Mouse (Mus musculus) megakaryocyte progenitor cell, adult 5-6 weeks (primary cell): ENCODE measurements at regions not wholly inside any gene's neighbourhood (a gene's known extent, or its start where the extent isn't known, plus 50 kb on each side); places are given as distances from the start of the nearest gene placed in this dataset.

Source experiments
- ATAC-seq: replicated peaks from 2 replicates; pipeline ENCODE4 v1.8.0; 2016; ENCODE audit warnings: mild to moderate bottlenecking, moderate TSS enrichment, inconsistent platforms; ENCODE audit not compliant: poor library complexity

GRCm38 (mm10) chr19:37492572-37492971 lies 57.6 kb upstream of the Exoc6 start:
- ATAC-seq: no peak

DNA sequence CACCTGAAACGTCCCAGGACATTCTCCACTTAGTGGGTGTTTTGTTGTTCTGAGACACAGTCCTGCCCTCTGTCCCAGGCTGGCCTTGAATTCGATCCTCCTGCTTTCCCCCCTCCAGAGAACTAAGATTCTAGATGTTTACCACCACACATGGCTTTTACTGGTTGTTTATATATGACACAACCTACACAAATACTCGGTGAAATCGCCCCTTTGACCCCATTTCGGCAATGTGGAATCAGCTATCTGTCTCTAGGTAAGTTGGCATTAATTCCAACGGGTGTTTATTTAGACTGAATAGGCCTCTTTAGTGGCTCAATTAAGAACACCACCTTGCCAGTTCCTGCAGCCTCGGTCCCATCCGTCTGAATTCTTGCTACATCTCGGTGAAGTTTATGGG lies 56.8 kb upstream of the Exoc6 start:
- ATAC-seq: no peak

DNA sequence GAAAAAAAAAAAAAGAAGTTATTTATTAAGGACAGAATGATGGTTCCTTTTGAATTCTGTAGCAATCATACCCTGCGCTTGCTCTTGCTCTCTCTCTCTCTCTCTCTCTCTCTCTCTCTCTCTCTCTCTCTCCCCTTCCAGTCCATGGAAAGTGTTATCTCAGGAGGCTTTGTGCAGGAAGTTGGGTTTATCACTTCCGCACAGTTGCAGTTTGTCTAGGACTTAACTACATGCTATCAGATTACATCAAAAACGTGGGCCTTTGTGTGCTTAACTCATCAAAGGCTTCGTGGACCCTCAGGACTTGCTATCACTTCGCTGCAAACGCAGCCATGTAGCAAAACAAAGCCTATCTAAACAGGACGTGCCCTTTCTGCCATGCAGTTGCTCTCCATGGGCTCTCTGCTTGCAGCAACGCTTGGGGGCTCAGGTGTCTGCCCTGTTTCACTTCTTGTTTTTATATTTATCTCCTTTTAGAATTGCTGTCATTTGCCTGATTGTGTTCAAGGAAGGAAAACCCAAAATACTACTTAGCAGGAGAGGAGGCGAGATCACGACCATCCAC lies 56.2 kb upstream of the Exoc6 start:
- ATAC-seq: peak; percentile 80

- no peak for ATAC-seq
Measured at GRCm38 (mm10) chr19:37494806-37495205, 55.4 kb upstream of the Exoc6 start.

GRCm38 (mm10) chr19:37495319-37496270 lies 54.6 kb upstream of the Exoc6 start:
- peak; percentile 61 for ATAC-seq

- ATAC-seq: no peak
Measured at GRCm38 (mm10) chr19:37496759-37497158, 53.5 kb upstream of the Exoc6 start.

- no peak for ATAC-seq
Measured at GRCm38 (mm10) chr19:37497161-37497560, 53.1 kb upstream of the Exoc6 start.

- ATAC-seq: no peak
Measured at GRCm38 (mm10) chr19:37498438-37498837, 51.8 kb upstream of the Exoc6 start.
